Mouse (Mus musculus) thymus, adult 2 months (tissue): ENCODE measurements around the gene Megf9. TPM values are rescaled to one million over a fixed set of nuclear protein-coding genes. Genes with fewer than 3 reads are reported as not detected.

Experiments used
- DNase-seq: peaks from one replicate; pipeline ENCODE4 v3.0.0; 2021
- H3K27ac ChIP-seq: fragments of 200-500 bp; 2 replicates; pipeline ENCODE4 v1.5.1; 2012; ENCODE audit warnings: low read length, control low read depth; ENCODE audit not compliant: control insufficient read depth, insufficient read depth
- H3K27me3 ChIP-seq: fragments of 200-500 bp; 2 replicates; pipeline ENCODE4 v1.6.1; 2012; ENCODE audit warnings: mild to moderate bottlenecking, low read length, moderate library complexity, mixed read lengths; ENCODE audit not compliant: control insufficient read depth, insufficient read depth
- H3K36me3 ChIP-seq: fragments of 200-500 bp; 2 replicates; pipeline ENCODE4 v1.6.1; 2012; ENCODE audit warnings: mild to moderate bottlenecking, low read length, moderate library complexity; ENCODE audit not compliant: control insufficient read depth, insufficient read depth
- H3K4me1 ChIP-seq: fragments of 200-500 bp; replicated peaks from 2 replicates; pipeline ENCODE4 v1.6.1; 2012; ENCODE audit warnings: low read length; ENCODE audit not compliant: control insufficient read depth, insufficient read depth
- H3K4me3 ChIP-seq: fragments of 200-500 bp; 2 replicates; pipeline ENCODE4 v1.5.1; 2012; ENCODE audit warnings: mild to moderate bottlenecking, low read length, control low read depth, moderate library complexity; ENCODE audit not compliant: control insufficient read depth, insufficient read depth
- CTCF ChIP-seq: fragments of 200-500 bp; IDR thresholded peaks from 2 replicates; pipeline ENCODE4 v1.5.1; 2012; ENCODE audit warnings: mild to moderate bottlenecking, control low read depth, low read length, moderate library complexity, borderline replicate concordance; ENCODE audit not compliant: control insufficient read depth, poor library complexity, insufficient read depth; ENCODE audit errors: extremely low read depth
- POLR2A ChIP-seq: fragments of 200-500 bp; IDR thresholded peaks from 2 replicates; pipeline ENCODE4 v1.6.1; 2012; ENCODE audit warnings: mild to moderate bottlenecking, low read length, control low read depth, moderate library complexity; ENCODE audit not compliant: control insufficient read depth, poor library complexity, insufficient read depth; ENCODE audit errors: extremely low read depth
- WGBS: fragments of 180-500 bp; shearing (Covaris S2); methylation state at CpG from one replicate; pipeline ENCODE4 v1.1.7; 2018; 5-methylcytosine and 5-hydroxymethylcytosine counted together
- polyA plus RNA-seq: library from polyadenylated mRNA; depleted of rRNA; stranded (reverse); fragments of >200 nt; gene quantifications from 2 replicates; pipeline ENCODE4 v1.2.3, GENCODE M21; 2012

The Megf9 gene
- polyA plus RNA-seq, 1 experiment, result 18.4 TPM

GRCm38 (mm10) chr4:70452161-70452560 lies 82.6 kb downstream of the Megf9 start:
- no peak for DNase-seq
- TF ChIP-seq CTCF, result no peak
- no peak for TF ChIP-seq POLR2A
- Histone ChIP-seq H3K27me3 (no peaks in the 10 kb centered on the region), H3K4me3 (no peak overlapping the region), H3K4me1 (no peaks in the 10 kb centered on the region), H3K27ac (no peak overlapping the region), H3K36me3 (no peaks in the 10 kb centered on the region)
- WGBS, result 96% methylated on average over 3 of the region's 3 CpGs

GRCm38 (mm10) chr4:70451750-70452149 lies 83.0 kb downstream of the Megf9 start:
- TF ChIP-seq POLR2A (no peak), CTCF (no peak)
- H3K4me1 ChIP-seq, result no peaks in the 10 kb centered on the region
- H3K36me3 ChIP-seq, result no peaks in the 10 kb centered on the region
- no peaks in the 10 kb centered on the region for H3K27me3 ChIP-seq
- no peak overlapping the region for H3K27ac ChIP-seq
- peak; percentile 13 for DNase-seq
- WGBS, result 0% methylated on average over 2 of the region's 2 CpGs
- no peak overlapping the region for H3K4me3 ChIP-seq

GRCm38 (mm10) chr4:70449668-70450067 lies 85.1 kb downstream of the Megf9 start:
- DNase-seq, result peak; percentile 8
- H3K36me3 ChIP-seq, result no peaks in the 10 kb centered on the region
- H3K27me3 ChIP-seq, result no peaks in the 10 kb centered on the region
- TF ChIP-seq CTCF (no peak), POLR2A (no peak)
- H3K4me1 ChIP-seq, result no peaks in the 10 kb centered on the region
- WGBS, result 95% methylated on average over 1 of the region's 1 CpGs
- no peak overlapping the region for H3K27ac ChIP-seq
- H3K4me3 ChIP-seq, result no peak overlapping the region

- 97% methylated on average over 3 of the region's 3 CpGs for WGBS
- TF ChIP-seq CTCF (no peak), POLR2A (no peak)
Measured at GRCm38 (mm10) chr4:70446774-70447173, 88.0 kb downstream of the Megf9 start.

GRCm38 (mm10) chr4:70420202-70420601 lies 114.6 kb downstream of the Megf9 start:
- no peak for DNase-seq
- Histone ChIP-seq H3K36me3 (no peaks in the 10 kb centered on the region), H3K27ac (no peak overlapping the region), H3K27me3 (no peaks in the 10 kb centered on the region), H3K4me1 (no peaks in the 10 kb centered on the region), H3K4me3 (no peak overlapping the region)
- TF ChIP-seq CTCF, result no peak
- no peak for TF ChIP-seq POLR2A
- WGBS, result 80% methylated on average over 2 of the region's 2 CpGs

More at GRCm38 (mm10) chr4:70446774-70447173, 88.0 kb downstream of the Megf9 start:
- no peak for DNase-seq
- Histone ChIP-seq H3K27ac (no peak overlapping the region), H3K27me3 (no peaks in the 10 kb centered on the region), H3K4me3 (no peak overlapping the region), H3K36me3 (no peaks in the 10 kb centered on the region), H3K4me1 (no peaks in the 10 kb centered on the region)

GRCm38 (mm10) chr4:70412126-70412525 lies 122.7 kb downstream of the Megf9 start:
- Histone ChIP-seq H3K4me3 (no peak overlapping the region), H3K36me3 (no peaks in the 10 kb centered on the region), H3K4me1 (no peaks in the 10 kb centered on the region), H3K27ac (no peak overlapping the region), H3K27me3 (no peaks in the 10 kb centered on the region)
- TF ChIP-seq POLR2A (no peak), CTCF (no peak)
- 84% methylated on average over 2 of the region's 2 CpGs for WGBS
- no peak for DNase-seq

GRCm38 (mm10) chr4:70409994-70410721 lies 124.6 kb downstream of the Megf9 start, which contains the start of gene Cdk5rap2:
Cdk5rap2 (minus strand) TSS chr4:70410443.
- Histone ChIP-seq H3K27me3 (no peaks in the 10 kb centered on the region), H3K36me3 (no peaks in the 10 kb centered on the region), H3K27ac (no peak within 1 kb of the TSS), H3K4me3 (peak within 1 kb of the TSS; percentile 88), H3K4me1 (no peaks in the 10 kb centered on the region)
- under 1% methylated on average over 55 of the region's 55 CpGs for WGBS
- peak; percentile 96 for DNase-seq
- TF ChIP-seq CTCF (peak; percentile 55; the same call in 1 of the 2 replicates), POLR2A (peak; percentile 70; the same call in 1 of the 2 replicates)
